Mouse (Mus musculus): ENCODE results near the gene Rbm20.

Gene Rbm20

GRCm38 (mm10) chr19:53674131-53674925 lies 2.8 kb upstream of the Rbm20 start:
- no peak for DNase-seq

- DNase-seq, result no peak
Measured at GRCm38 (mm10) chr19:53676228-53676627, 878 bp upstream of the Rbm20 start.

- DNase-seq, result no peak
Measured at GRCm38 (mm10) chr19:53679194-53679593, 2.1 kb downstream of the Rbm20 start.

- DNase-seq, result no peak
Measured at GRCm38 (mm10) chr19:53679981-53680380, 2.9 kb downstream of the Rbm20 start.

- DNase-seq, result no peak
Measured at GRCm38 (mm10) chr19:53682427-53682826, 5.3 kb downstream of the Rbm20 start.

GRCm38 (mm10) chr19:53687592-53687991 lies 10.5 kb downstream of the Rbm20 start:
- no peak for DNase-seq

GRCm38 (mm10) chr19:53690816-53691215 lies 13.7 kb downstream of the Rbm20 start:
- DNase-seq, result no peak

- no peak for DNase-seq
Measured at GRCm38 (mm10) chr19:53694020-53694419, 16.9 kb downstream of the Rbm20 start.

GRCm38 (mm10) chr19:53696079-53696478 lies 19.0 kb downstream of the Rbm20 start:
- no peak for DNase-seq

GRCm38 (mm10) chr19:53696655-53697054 lies 19.5 kb downstream of the Rbm20 start:
- DNase-seq, result no peak

- no peak for DNase-seq
Measured at GRCm38 (mm10) chr19:53697376-53698126, 20.4 kb downstream of the Rbm20 start.

- DNase-seq, result no peak
Measured at GRCm38 (mm10) chr19:53699671-53700070, 22.6 kb downstream of the Rbm20 start.

GRCm38 (mm10) chr19:53701434-53701833 lies 24.3 kb downstream of the Rbm20 start:
- no peak for DNase-seq

- DNase-seq, result peak; percentile 21 to 30
Measured at GRCm38 (mm10) chr19:53704895-53705823, 28.1 kb downstream of the Rbm20 start.

- DNase-seq, result no peak
Measured at GRCm38 (mm10) chr19:53708401-53708800, 31.3 kb downstream of the Rbm20 start.

- no peak for DNase-seq
Measured at GRCm38 (mm10) chr19:53710861-53711260, 33.8 kb downstream of the Rbm20 start.

- DNase-seq, result no peak
Measured at GRCm38 (mm10) chr19:53711261-53711890, 34.3 kb downstream of the Rbm20 start.

- DNase-seq, result no peak
Measured at GRCm38 (mm10) chr19:53712297-53713025, 35.4 kb downstream of the Rbm20 start.

- DNase-seq, result no peak
Measured at GRCm38 (mm10) chr19:53713364-53713763, 36.3 kb downstream of the Rbm20 start.

- no peak for DNase-seq
Measured at GRCm38 (mm10) chr19:53716469-53716868, 39.4 kb downstream of the Rbm20 start.

- no peak for DNase-seq
Measured at GRCm38 (mm10) chr19:53717364-53717763, 40.3 kb downstream of the Rbm20 start.

GRCm38 (mm10) chr19:53722186-53722585 lies 45.1 kb downstream of the Rbm20 start:
- no peak for DNase-seq

All from thymus, adult 18-20 months (tissue).